Mouse (Mus musculus) hematopoietic stem cell, adult 5-6 weeks (primary cell): ENCODE results near the gene Mat2a. TPM values are rescaled to one million over a fixed set of nuclear protein-coding genes. Genes with fewer than 3 reads are reported as not detected.

ENCODE experiments used
- ATAC-seq, 2 experiments: fragments of 125-278 bp in 1 of 2; replicated peaks in 1 of 2; 2 replicates each; pipeline ENCODE4 v1.8.0; 2016 to 2017; ENCODE audit warnings: inconsistent platforms in 2 of 2, mild to moderate bottlenecking in 2 of 2, moderate number of reproducible peaks in 2 of 2, low read depth in 1 of 2, moderate TSS enrichment in 1 of 2; ENCODE audit not compliant: low FRiP score in 2 of 2, poor library complexity in 2 of 2, severe bottlenecking in 2 of 2, insufficient read depth in 1 of 2, low TSS enrichment in 1 of 2
- total RNA-seq: library from RNA; stranded (forward); fragments of 172-1452, 232-1000 nt; gene quantifications from 2 replicates; pipeline ENCODE4 v1.2.3, GENCODE M21; 2017

Mat2a gene
- total RNA-seq, 1 experiment from 2014 or later, result 168 TPM

DNA sequence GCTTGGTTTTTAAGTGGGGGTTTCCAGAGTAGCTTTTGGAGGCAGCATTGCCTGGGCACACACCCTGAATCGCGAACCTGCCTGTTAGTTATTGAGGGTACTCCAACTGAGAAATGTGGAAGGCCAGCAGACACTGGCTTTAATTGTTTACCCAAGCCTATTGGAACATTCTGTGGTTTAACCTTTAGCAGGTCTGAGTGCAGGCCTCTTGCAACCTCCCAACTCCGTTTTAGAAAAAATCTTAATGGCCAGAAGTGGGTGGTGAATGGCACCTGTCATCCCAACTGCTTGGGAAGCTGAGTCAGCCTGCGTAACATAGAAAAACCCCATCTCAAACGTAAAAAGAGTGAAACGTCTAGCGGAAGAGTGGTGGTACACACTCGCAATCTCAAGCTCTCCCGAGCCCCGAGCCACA is 42.5 kb downstream of the Mat2a start:
- ATAC-seq, result no peak

DNA sequence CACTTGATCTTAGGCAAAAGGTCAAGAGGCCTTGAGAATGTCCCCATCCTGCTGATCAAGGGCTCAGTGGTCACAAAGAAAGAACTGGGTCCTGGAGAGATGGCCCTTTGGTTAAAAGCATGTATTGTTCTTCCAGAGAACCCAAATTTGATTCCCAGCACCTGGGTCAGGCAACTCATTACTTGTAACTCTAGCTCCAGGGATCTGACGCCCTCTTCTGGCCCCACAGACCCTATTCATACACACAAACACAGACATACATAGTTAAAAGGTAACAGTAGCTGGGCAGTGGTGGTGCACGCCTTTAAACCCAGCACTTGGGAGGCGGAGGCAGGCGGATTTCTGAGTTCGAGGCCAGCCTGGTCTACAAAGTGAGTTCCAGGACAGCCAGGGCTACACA is 47.0 kb downstream of the Mat2a start:
- ATAC-seq, result no peak

DNA sequence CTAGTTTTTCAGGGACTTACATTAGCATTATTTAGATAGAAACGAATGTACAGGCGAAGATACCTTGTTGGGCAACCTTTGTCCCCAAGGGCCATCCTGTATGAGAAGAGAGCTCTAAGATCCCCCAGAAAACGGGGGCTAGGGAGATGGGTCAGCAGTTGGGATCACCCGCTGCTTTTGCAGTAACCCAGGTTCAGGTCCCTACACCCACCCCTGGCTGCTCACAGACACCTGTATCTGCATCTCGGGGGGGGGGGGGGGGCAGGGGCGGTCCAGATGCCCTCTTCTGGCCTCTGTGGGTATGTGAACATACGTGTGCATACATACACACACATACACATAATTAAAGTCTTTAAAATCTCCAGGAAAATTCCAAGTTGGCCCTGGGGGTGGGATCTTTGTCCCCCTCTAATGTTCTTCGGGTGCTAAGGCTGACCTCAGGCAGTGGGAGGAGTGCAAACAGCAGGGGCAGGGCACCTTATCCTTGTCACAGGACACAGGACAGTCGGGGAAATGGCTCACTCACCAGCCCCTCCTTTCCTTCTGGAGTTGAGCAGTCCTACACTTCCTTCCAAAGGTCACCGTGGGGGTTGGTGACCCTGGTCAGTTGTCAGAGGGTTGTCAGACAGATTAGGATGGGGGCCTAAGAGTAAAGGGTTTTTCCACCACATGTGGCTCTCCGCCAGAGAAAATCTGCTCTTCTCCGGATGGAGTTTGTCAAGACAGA is 48.4 kb downstream of the Mat2a start:
- ATAC-seq, result no peak

DNA sequence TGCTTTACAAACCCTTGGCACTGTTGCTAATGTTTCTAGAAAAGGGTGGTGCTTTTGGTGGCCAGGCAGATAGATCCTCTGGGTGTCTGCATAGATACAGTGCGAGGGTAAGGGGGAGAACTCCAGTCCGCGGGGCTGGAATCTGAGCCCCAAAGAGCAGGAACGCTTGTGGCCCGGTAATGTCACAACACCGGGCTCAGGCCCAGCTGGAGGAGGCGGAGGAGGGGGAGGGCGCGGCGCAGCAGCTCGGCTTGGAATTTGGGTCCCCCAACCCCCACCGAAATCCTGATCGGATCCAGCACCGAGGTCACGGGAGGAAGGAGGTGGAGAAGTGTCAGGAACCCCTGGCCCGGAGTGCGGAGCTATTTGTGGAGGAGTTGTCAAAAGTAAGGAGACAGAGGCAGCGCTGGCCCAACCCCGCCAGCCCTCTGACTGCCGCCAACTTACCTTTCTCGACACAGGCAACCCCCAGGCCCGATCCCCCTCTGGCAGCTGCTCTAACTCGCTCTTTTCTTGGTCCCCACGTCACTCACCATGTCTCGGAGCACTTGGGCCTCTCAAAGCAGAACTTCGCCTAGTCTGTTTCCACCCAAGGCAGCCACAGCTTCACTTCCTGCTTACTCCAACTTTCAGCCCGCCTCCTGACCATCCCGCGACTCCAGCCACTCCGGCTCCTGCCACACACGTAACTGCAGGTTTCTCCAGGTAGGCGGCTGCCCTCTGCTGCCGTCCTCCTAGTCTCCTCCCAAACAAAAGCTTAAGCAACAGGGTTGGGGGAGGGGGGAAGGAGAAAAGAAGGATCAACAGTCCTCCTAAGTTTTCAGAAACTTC is 49.2 kb downstream of the Mat2a start, which contains the start of gene Vamp8:
Vamp8 (minus strand) TSS at position 763 of the 831 bp plus-strand sequence.
- peak; percentile 63 to 71 for ATAC-seq

DNA sequence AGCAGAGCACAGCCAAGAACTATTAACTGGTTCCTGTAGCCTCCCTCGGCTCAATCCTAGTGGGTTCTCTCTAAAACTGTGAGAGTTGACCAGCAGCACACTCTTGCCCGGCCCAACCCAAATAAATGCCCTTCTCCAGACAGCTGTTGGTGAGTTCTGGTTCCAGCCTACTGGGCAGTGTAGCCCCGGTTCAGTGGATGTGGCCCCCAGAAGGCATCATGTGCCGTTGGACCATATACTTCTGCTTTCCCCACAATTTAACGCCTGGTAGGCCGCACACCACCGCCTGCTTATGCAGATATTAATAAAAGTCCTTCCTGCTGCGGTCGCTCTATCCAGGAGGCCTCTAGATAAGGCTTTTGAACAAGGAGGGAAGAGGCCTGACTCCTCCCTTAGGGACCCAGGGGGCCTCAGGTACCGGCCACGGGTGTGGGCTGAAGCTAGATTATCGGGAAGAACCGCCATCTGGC is 49.9 kb downstream of the Mat2a start:
- ATAC-seq, result peak; percentile 88 to 91

DNA sequence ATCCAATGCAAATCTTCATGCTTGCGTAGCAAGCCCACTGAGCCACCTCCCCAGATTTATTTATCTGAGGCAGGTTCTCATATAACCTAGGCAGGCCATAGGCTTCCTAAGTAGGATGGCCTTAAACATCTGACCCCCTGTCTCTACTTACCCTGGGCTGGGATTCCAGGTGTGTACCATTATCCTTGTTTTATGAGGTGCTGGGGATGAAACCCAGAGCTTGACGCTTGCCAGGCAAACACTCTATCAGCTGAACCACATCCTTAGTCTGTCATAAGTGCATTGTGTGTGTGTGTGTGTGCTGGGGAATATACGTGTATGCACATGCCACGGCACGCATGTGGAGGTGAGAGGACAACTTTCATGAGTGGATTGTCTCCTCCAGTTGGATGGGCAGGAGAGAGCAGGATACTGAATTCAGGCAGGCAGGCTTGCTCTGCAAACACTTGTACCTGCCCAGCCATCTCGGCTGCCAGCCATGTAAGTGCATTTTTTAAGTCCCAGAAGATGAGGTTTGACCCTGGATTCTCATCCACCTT is 50.5 kb downstream of the Mat2a start:
- ATAC-seq, result no peak

DNA sequence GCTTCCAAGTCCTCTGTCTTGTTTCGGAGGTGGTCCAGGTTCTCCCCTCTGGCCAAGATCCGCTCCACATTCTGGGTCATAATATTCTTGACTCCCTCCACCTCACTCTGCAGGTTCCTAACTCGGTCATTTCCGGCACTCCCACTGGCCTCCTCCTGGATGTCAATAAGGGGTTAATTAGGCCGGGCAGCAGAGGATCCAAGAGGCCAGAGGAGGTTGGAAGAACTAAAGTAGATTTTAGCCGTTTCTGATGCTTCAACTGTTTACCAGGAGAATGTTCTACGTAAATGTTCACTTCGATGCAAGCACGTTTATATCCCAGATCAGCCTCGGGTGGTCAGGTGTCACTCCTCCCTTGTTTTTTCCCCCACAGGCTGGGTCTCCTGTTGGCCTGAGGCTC is 51.1 kb downstream of the Mat2a start:
- no peak for ATAC-seq

DNA sequence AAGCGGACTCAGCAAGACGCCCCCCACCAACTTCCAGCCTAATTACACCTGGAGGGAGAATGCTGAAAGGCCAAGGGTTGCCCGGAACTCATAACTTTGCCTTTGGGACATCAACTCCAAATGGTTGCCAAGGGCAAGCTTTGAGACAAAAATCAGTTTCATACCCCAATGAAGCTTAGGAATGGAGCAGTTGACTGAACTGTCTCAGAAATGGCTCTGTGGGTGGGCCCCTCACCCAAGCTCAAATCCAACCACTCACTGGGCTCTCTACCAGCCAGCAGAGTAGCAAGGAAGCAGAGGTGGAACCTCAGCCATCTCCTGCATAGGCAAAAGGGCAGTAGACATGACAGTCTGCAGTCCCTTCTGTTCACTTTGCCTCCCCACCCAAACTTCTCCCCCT is 51.5 kb downstream of the Mat2a start:
- no peak for ATAC-seq

DNA sequence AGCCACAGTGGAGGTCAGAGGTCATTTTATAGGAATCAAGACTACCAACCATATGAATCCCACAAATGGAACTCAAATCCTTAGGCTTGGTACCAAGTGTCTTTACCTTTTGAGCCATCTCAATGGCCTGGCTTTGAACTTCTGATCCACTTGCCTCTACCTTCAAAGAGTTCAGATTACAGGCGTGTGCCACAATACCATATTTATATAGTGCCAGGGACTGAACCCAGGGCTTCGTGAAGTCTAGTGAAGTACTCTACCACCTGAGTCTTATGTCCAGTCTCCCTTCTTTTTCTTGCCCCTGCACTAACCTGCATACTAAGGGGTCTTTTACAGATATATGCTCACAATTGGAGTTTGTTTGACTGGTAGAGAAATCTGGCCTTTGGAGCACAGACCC is 52.8 kb downstream of the Mat2a start:
- no peak for ATAC-seq

DNA sequence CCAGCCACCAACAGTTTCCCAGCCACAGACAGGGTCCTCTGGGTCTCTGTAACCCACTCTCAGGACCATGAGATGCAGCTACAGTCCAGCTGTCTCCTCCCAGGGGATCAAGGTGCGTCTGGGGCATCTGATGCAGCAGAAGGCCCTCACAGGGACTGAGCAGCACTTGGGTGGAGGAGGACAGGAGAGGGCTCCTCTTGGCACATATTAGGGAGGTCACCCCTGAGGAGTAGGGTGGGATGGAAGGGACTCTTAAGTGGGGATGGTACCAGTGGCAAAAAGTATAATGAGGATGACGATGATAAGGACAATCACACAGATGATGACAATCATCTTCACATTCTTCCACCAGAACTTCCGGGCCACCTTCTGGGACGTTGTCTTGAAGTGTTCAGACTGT is 54.1 kb downstream of the Mat2a start:
- ATAC-seq, result no peak

DNA sequence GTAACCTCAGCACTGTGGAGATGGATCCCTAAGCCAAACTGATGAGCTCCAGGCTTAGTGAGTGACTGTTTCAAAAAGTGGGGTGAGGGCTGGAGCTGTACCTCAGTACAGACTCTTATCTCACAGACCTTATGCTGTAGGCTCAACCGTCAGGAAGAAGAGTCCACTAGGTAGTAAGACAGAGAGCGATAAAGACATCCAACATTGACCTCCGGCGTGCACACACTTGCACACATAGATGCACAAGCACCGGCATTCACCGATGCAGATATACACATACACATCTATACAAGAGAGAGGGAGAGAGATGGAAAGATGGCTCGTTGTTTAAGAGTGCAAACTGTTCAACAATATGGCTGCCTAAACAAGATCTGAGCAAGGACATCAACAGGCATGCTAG is 55.4 kb downstream of the Mat2a start:
- no peak for ATAC-seq

DNA sequence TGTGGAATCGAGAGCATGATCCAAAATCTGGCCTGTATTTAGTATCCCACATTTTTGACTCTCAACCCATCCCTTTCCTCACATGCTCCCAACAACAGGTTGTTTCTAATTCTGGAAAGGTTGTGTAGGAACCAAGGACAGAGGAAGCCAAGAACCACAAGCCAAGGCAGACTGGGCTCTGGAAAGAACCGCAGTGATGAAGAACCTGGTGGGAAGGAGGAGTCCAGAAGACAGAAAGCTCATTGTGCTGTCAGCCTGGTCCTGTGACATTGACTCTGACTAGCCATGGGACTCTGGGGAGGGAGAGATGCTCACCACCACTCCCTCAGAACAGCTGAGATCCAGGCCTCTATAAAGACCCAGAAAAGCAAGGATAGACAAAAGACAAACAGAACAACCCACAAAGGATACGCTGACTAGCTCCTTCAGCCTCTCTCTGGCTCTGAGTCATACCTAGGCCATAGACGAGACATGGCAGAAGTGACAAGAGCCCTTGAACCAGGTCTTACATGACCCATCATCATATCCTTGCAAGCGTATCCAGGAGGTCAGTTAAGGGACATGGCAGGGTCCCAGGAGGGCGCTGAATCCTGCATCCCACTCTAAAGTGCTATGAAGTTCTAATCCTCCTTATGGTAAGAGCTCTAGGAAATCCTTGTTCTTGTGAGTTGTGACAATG is 56.1 kb downstream of the Mat2a start:
- ATAC-seq, result no peak

Other genes with a start within 250 kb of the Mat2a start
- gene Atoh8, start 204.0 kb downstream of the Mat2a start, total RNA-seq, result not detected in 2 replicates
- gene Sftpb, start 134.9 kb downstream of the Mat2a start, total RNA-seq, result not detected in 2 replicates
- 66.7 and 82.2 TPM in 2 replicates for gene Usp39, start 94.4 kb downstream of the Mat2a start, total RNA-seq
- 23.4 and 24.6 TPM in 2 replicates for gene 0610030E20Rik, start 92.2 kb downstream of the Mat2a start, total RNA-seq
- 1.1 and 1.2 TPM in 2 replicates for gene Tmem150a, start 84.1 kb downstream of the Mat2a start, total RNA-seq
- gene Rnf181, start 72.6 kb downstream of the Mat2a start, total RNA-seq, result 55.9 and 56.8 TPM in 2 replicates
- gene Vamp5, start 59.1 kb downstream of the Mat2a start, total RNA-seq, result 57.2 and 59.8 TPM in 2 replicates
- 270 and 419 TPM in 2 replicates for gene Vamp8, start 48.9 kb downstream of the Mat2a start, total RNA-seq
- 9.4 and 9.8 TPM in 2 replicates for gene Ggcx, start 25.2 kb downstream of the Mat2a start, total RNA-seq
- gene Sh2d6, start 82.1 kb upstream of the Mat2a start, total RNA-seq, result not detected in 2 replicates
- 61.1 and 113 TPM in 2 replicates for gene Capg, start 104.8 kb upstream of the Mat2a start, total RNA-seq
- gene Elmod3, start 158.9 kb upstream of the Mat2a start, total RNA-seq, result 7.6 and 9.8 TPM in 2 replicates
- gene Retsat, start 158.9 kb upstream of the Mat2a start, total RNA-seq, result 12.4 and 17.1 TPM in 2 replicates
- 93.9 and 95.8 TPM in 2 replicates for gene Tgoln1, start 177.4 kb upstream of the Mat2a start, total RNA-seq